Mouse (Mus musculus): Measurements from ENCODE around the gene Lefty2.

DNA sequence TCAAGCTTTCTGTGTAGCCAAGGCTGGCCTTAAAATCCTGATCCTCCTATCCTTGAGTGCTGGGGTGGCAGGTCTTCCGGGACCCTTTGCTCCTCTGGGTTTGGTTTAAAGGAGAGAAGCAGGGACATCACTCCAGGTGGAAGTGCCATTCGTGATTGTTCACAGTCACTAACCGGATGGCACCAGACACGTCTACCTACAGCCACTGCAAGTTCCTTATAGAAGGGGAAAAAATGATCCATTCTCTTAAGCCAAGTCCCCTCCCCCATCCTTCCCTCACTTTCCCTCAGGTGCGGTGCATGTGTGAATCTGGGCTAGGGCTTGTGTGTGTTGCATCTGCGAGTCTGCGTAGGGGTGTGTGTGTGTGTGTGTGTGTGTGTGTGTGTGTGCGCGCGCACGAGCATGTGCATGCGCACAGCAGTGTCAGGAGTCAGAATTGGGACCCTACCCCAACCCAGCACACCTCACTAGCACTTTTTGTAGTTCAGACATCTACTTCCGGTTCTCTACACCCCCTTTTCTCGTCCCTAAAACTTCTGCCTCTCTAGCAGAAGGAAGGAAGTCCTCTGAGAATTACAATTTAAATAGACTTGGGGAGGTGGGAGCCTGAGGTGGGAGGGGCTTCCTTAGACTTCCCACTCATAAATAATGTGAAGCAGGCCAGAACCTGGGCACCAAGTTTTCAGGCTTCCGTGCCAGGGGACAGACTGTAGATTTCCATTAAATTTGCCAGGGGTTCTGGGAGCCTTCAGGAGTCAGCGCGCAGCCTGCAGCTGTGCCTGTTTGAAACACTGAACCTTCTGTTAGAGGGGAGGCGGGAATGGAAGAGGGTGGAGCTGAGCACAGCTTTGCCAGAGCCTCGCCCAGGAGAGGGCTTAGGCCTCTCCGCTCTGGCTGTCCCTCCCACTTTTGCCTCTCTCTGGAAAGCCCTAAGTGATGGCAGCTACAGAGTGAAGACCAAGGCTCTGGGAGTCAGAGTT lies 52.4 kb downstream of the Lefty2 start:
- TF ChIP-seq ZC3H11A (IDR thresholded peaks at IDR 0.05; ENCODE audit: borderline replicate concordance, low read depth, low read length) (no peak), MAFK (IDR thresholded peaks at IDR 0.05; ENCODE audit: insufficient read depth, low read depth, low read length) (no peak), HCFC1 (IDR thresholded peaks at IDR 0.05; ENCODE audit: borderline replicate concordance, insufficient read depth, low read length) (no peak), ZNF384 (IDR thresholded peaks at IDR 0.05; ENCODE audit: low read depth, low read length) (no peak), CHD2 (IDR thresholded peaks at IDR 0.05; ENCODE audit: low read depth, low read length) (no peak)

Data from ES-E14 (cell line).